Mouse (Mus musculus) myocyte (in vitro differentiated cells): ENCODE measurements around the gene Fads1.

Experiments used
- CEBPB ChIP-seq: IDR thresholded peaks from 2 replicates; pipeline ENCODE4 v1.6.1; 2011; ENCODE audit warnings: mild to moderate bottlenecking, moderate library complexity; ENCODE audit not compliant: poor library complexity, insufficient read depth, severe bottlenecking
- E2F4 ChIP-seq: IDR thresholded peaks from one replicate; pipeline ENCODE4 v1.6.1; 2011; ENCODE audit warnings: mild to moderate bottlenecking, control low read depth, moderate library complexity; ENCODE audit not compliant: insufficient read depth
- MAX ChIP-seq: IDR thresholded peaks from one replicate; pipeline ENCODE4 v1.6.1; 2011; ENCODE audit warnings: low read depth, mild to moderate bottlenecking, control low read depth
- MYOD1 ChIP-seq, 3 experiments: IDR thresholded peaks; one replicate each; pipeline ENCODE4 v1.6.1; 2011; ENCODE audit warnings: control low read depth in 2 of 3, low read depth in 2 of 3, mild to moderate bottlenecking in 2 of 3, moderate library complexity in 1 of 3; ENCODE audit not compliant: insufficient read length in 2 of 3, control insufficient read depth in 1 of 3
- MYOG ChIP-seq, 3 experiments: IDR thresholded peaks; one replicate each; pipeline ENCODE4 v1.6.1; 2011; ENCODE audit warnings: control low read depth in 2 of 3, low read depth in 2 of 3, mild to moderate bottlenecking in 2 of 3; ENCODE audit not compliant: insufficient read length in 2 of 3, control insufficient read depth in 1 of 3, insufficient read depth in 1 of 3
- POLR2A ChIP-seq: IDR thresholded peaks from one replicate; pipeline ENCODE4 v1.6.1; 2011; ENCODE audit warnings: low read depth, mild to moderate bottlenecking, control low read depth, moderate library complexity; ENCODE audit not compliant: insufficient read length
- POLR2AphosphoS2 ChIP-seq: IDR thresholded peaks from one replicate; pipeline ENCODE4 v1.6.1; 2011; ENCODE audit warnings: low read depth, control low read depth; ENCODE audit not compliant: insufficient read length
- REST ChIP-seq: IDR thresholded peaks from one replicate; pipeline ENCODE4 v1.6.1; 2011; ENCODE audit warnings: mild to moderate bottlenecking, control low read depth, moderate library complexity; ENCODE audit not compliant: insufficient read depth, insufficient read length
- SRF ChIP-seq: IDR thresholded peaks from one replicate; pipeline ENCODE4 v1.6.1; 2011; ENCODE audit warnings: low read depth; ENCODE audit not compliant: control insufficient read depth, insufficient read length
- TCF12 ChIP-seq: IDR thresholded peaks from one replicate; pipeline ENCODE4 v1.6.1; 2011; ENCODE audit warnings: mild to moderate bottlenecking, control low read depth; ENCODE audit not compliant: poor library complexity, insufficient read depth, severe bottlenecking
- USF1 ChIP-seq: IDR thresholded peaks from one replicate; pipeline ENCODE4 v1.6.1; 2011; ENCODE audit warnings: low read depth, mild to moderate bottlenecking, control low read depth, moderate library complexity

DNA sequence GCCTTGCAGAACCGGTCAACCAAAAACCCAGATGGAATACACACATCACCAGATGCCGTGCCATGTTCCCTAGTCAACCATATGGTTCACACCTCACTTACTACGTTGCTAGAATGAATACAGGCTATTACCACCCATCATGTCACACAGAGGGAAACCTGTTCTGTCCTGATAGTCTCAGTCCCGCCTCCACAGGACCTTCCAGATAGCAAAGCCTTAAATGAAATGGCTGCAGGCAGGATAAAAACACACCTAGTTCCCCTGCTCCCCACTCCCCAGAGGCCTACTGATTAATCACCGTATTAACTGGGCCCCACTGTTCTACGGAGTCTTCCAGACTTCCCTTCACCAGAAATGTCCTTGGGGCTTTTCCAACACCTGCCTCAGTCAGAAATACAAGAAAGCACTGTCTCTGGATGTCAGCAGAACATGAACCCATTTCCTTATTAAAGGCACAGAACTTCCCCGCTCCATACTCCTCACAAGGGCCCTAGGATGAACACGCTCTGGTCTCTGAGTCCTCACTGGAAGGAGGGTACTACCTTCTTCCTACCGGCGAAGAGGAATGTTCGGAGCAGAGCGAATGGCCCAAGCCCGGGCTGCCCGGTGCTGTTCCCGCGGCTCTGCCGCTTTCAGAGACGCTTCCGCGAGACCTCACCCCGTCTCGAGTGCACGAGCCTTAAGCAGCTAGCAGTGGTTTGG, 20.6 kb downstream of the Fads1 start:
- TF ChIP-seq E2F4, result no peak
- no peak for TF ChIP-seq POLR2A
- no peak for TF ChIP-seq MYOD1 (IDR thresholded peaks at IDR 0.05; ENCODE audit: control insufficient read depth in 1 of 3, insufficient read length in 2 of 3, low read depth in 2 of 3)
- no peak for TF ChIP-seq POLR2AphosphoS2
- no peak for TF ChIP-seq TCF12
- no peak for TF ChIP-seq CEBPB
- TF ChIP-seq USF1, result no peak
- TF ChIP-seq MAX, result no peak
- no peak for TF ChIP-seq SRF
- TF ChIP-seq REST, result no peak
- TF ChIP-seq MYOG (IDR thresholded peaks at IDR 0.05; ENCODE audit: control insufficient read depth in 1 of 3, insufficient read depth in 1 of 3, insufficient read length in 2 of 3, low read depth in 2 of 3), result no peak
